Mouse (Mus musculus): ENCODE data around the gene Nop2. TPM values are rescaled to one million over a fixed set of nuclear protein-coding genes. Genes with fewer than 3 reads are reported as not detected.

Gene Nop2
- polyA plus RNA-seq, 1 experiment from 2014 or later = 58.3 TPM

- Histone ChIP-seq H3K9me3 (replicated peaks) (no peaks in the 10 kb centered on the region), H3K4me2 (replicated peaks) (no peak overlapping the region), H3K27me3 (no peaks in the 10 kb centered on the region), H3K36me3 (peaks cover 96% of the 10 kb centered on the region), H3K9ac (no peak overlapping the region), H3K27ac (replicated peaks) (no peak overlapping the region), H3K4me3 (replicated peaks) (no peak overlapping the region), H3K4me1 (no peaks in the 10 kb centered on the region)
- no peak for ATAC-seq (ENCODE audit: insufficient number of reproducible peaks, low FRiP score, low TSS enrichment, low read depth)
- WGBS = 91% methylated on average over 7 of the region's 7 CpGs
Measured at GRCm38 (mm10) chr6:125110927-125111326, 20.8 kb upstream of the Nop2 start.

GRCm38 (mm10) chr6:125112553-125112952 lies 19.2 kb upstream of the Nop2 start:
- Histone ChIP-seq H3K4me3 (replicated peaks) (no peak overlapping the region), H3K9ac (no peak overlapping the region), H3K27ac (replicated peaks) (no peak overlapping the region), H3K9me3 (replicated peaks) (no peaks in the 10 kb centered on the region), H3K4me2 (replicated peaks) (no peak overlapping the region), H3K4me1 (no peaks in the 10 kb centered on the region), H3K36me3 (peaks cover 97% of the 10 kb centered on the region), H3K27me3 (no peaks in the 10 kb centered on the region)
- 91% methylated on average over 11 of the region's 11 CpGs for WGBS
- no peak for ATAC-seq (ENCODE audit: insufficient number of reproducible peaks, low FRiP score, low TSS enrichment, low read depth)

GRCm38 (mm10) chr6:125119387-125119786 lies 12.3 kb upstream of the Nop2 start:
- 90% methylated on average over 8 of the region's 8 CpGs for WGBS
- Histone ChIP-seq H3K36me3 (peaks cover 95% of the 10 kb centered on the region), H3K27me3 (no peaks in the 10 kb centered on the region), H3K4me1 (no peaks in the 10 kb centered on the region), H3K4me3 (replicated peaks) (no peak overlapping the region), H3K4me2 (replicated peaks) (no peak overlapping the region), H3K9ac (no peak overlapping the region), H3K9me3 (replicated peaks) (no peaks in the 10 kb centered on the region), H3K27ac (replicated peaks) (no peak overlapping the region)
- ATAC-seq (ENCODE audit: insufficient number of reproducible peaks, low FRiP score, low TSS enrichment, low read depth) = no peak

- Histone ChIP-seq H3K27ac (replicated peaks) (no peak overlapping the region), H3K4me2 (replicated peaks) (no peak overlapping the region), H3K27me3 (no peaks in the 10 kb centered on the region), H3K9ac (no peak overlapping the region), H3K4me1 (peaks cover 10% of the 10 kb centered on the region), H3K36me3 (peaks cover 69% of the 10 kb centered on the region), H3K4me3 (replicated peaks) (no peak overlapping the region), H3K9me3 (replicated peaks) (no peaks in the 10 kb centered on the region)
- WGBS = 90% methylated on average over 12 of the region's 12 CpGs
- no peak for ATAC-seq (ENCODE audit: insufficient number of reproducible peaks, low FRiP score, low TSS enrichment, low read depth)
Measured at GRCm38 (mm10) chr6:125128724-125129123, 3.0 kb upstream of the Nop2 start.

- Histone ChIP-seq H3K4me2 (replicated peaks) (no peak overlapping the region), H3K9ac (no peak overlapping the region), H3K27ac (replicated peaks) (no peak overlapping the region), H3K36me3 (peaks cover 69% of the 10 kb centered on the region), H3K27me3 (no peaks in the 10 kb centered on the region), H3K4me3 (replicated peaks) (no peak overlapping the region), H3K9me3 (replicated peaks) (no peaks in the 10 kb centered on the region), H3K4me1 (peaks cover 10% of the 10 kb centered on the region)
- ATAC-seq (ENCODE audit: insufficient number of reproducible peaks, low FRiP score, low TSS enrichment, low read depth) = no peak
- WGBS = 87% methylated on average over 20 of the region's 20 CpGs
Measured at GRCm38 (mm10) chr6:125129710-125130402, 1.9 kb upstream of the Nop2 start.

- 7% methylated on average over 11 of the region's 11 CpGs for WGBS
- ATAC-seq (ENCODE audit: insufficient number of reproducible peaks, low FRiP score, low TSS enrichment, low read depth) = no peak
- H3K4me1 ChIP-seq = peaks cover 10% of the 10 kb centered on the region
Measured at GRCm38 (mm10) chr6:125132470-125132869, 761 bp downstream of the Nop2 start.

GRCm38 (mm10) chr6:125137002-125137671 lies 5.4 kb downstream of the Nop2 start:
- no peak overlapping the region for H3K9ac ChIP-seq
- H3K27ac ChIP-seq (replicated peaks) = no peak overlapping the region
- H3K4me3 ChIP-seq (replicated peaks) = no peak overlapping the region
- H3K9me3 ChIP-seq (replicated peaks) = no peaks in the 10 kb centered on the region
- 88% methylated on average over 19 of the region's 19 CpGs for WGBS
- ATAC-seq (ENCODE audit: insufficient number of reproducible peaks, low FRiP score, low TSS enrichment, low read depth) = no peak
- H3K4me2 ChIP-seq (replicated peaks) = no peak overlapping the region
- peaks cover 5% of the 10 kb centered on the region for H3K4me1 ChIP-seq
- H3K27me3 ChIP-seq = no peaks in the 10 kb centered on the region
- H3K36me3 ChIP-seq = peaks cover 87% of the 10 kb centered on the region

More at GRCm38 (mm10) chr6:125132470-125132869, 761 bp downstream of the Nop2 start:
- H3K9me3 ChIP-seq (replicated peaks) = no peaks in the 10 kb centered on the region
- H3K36me3 ChIP-seq = peaks cover 67% of the 10 kb centered on the region
- H3K4me3 ChIP-seq (replicated peaks) = peak overlapping the region; percentile 92
- no peak overlapping the region for H3K27ac ChIP-seq (replicated peaks)
- peak overlapping the region; percentile 87 for H3K4me2 ChIP-seq (replicated peaks)
- H3K27me3 ChIP-seq = no peaks in the 10 kb centered on the region
- H3K9ac ChIP-seq = peak overlapping the region; percentile 70

- H3K27me3 ChIP-seq = no peaks in the 10 kb centered on the region
- no peak overlapping the region for H3K9ac ChIP-seq
- no peak for ATAC-seq (ENCODE audit: insufficient number of reproducible peaks, low FRiP score, low TSS enrichment, low read depth)
- WGBS = 88% methylated on average over 7 of the region's 7 CpGs
- peaks cover 1% of the 10 kb centered on the region; the same call in 1 of the 2 replicates for H3K4me1 ChIP-seq
- no peak overlapping the region for H3K4me2 ChIP-seq (replicated peaks)
- no peak overlapping the region for H3K27ac ChIP-seq (replicated peaks)
- H3K36me3 ChIP-seq = peaks cover 92% of the 10 kb centered on the region
- no peaks in the 10 kb centered on the region for H3K9me3 ChIP-seq (replicated peaks)
- no peak overlapping the region for H3K4me3 ChIP-seq (replicated peaks)
Measured at GRCm38 (mm10) chr6:125139747-125140146, 8.0 kb downstream of the Nop2 start.

- Histone ChIP-seq H3K9ac (no peak overlapping the region), H3K27ac (replicated peaks) (no peak overlapping the region), H3K4me1 (peaks cover 24% of the 10 kb centered on the region), H3K4me2 (replicated peaks) (no peak overlapping the region), H3K36me3 (peaks cover 68% of the 10 kb centered on the region), H3K4me3 (replicated peaks) (no peak overlapping the region), H3K9me3 (replicated peaks) (no peaks in the 10 kb centered on the region), H3K27me3 (no peaks in the 10 kb centered on the region)
- WGBS = 89% methylated on average over 8 of the region's 8 CpGs
- no peak for ATAC-seq (ENCODE audit: insufficient number of reproducible peaks, low FRiP score, low TSS enrichment, low read depth)
Measured at GRCm38 (mm10) chr6:125142436-125142835, 10.7 kb downstream of the Nop2 start.

- Histone ChIP-seq H3K9me3 (replicated peaks) (no peaks in the 10 kb centered on the region), H3K27me3 (no peaks in the 10 kb centered on the region), H3K27ac (replicated peaks) (no peak overlapping the region), H3K4me2 (replicated peaks) (no peak overlapping the region), H3K9ac (no peak overlapping the region), H3K36me3 (peaks cover 61% of the 10 kb centered on the region), H3K4me1 (peaks cover 30% of the 10 kb centered on the region), H3K4me3 (replicated peaks) (no peak overlapping the region)
- 70% methylated on average over 3 of the region's 3 CpGs for WGBS
- ATAC-seq (ENCODE audit: insufficient number of reproducible peaks, low FRiP score, low TSS enrichment, low read depth) = no peak
Measured at GRCm38 (mm10) chr6:125143128-125143527, 11.4 kb downstream of the Nop2 start.

GRCm38 (mm10) chr6:125143904-125144303 lies 12.2 kb downstream of the Nop2 start:
- Histone ChIP-seq H3K36me3 (peaks cover 54% of the 10 kb centered on the region), H3K9ac (no peak overlapping the region), H3K9me3 (replicated peaks) (no peaks in the 10 kb centered on the region), H3K4me1 (peaks cover 38% of the 10 kb centered on the region), H3K27ac (replicated peaks) (no peak overlapping the region), H3K4me2 (replicated peaks) (no peak overlapping the region), H3K4me3 (replicated peaks) (no peak overlapping the region), H3K27me3 (no peaks in the 10 kb centered on the region)
- WGBS = 77% methylated on average over 9 of the region's 9 CpGs
- no peak for ATAC-seq (ENCODE audit: insufficient number of reproducible peaks, low FRiP score, low TSS enrichment, low read depth)
